Mouse (Mus musculus): Measurements from ENCODE around the gene Banp. TPM values are rescaled to one million over a fixed set of nuclear protein-coding genes. Genes with fewer than 3 reads are reported as not detected.

Gene Banp
- polyA plus RNA-seq, 1 experiment from 2014 or later = 54.6 TPM

- WGBS = 87% methylated on average over 4 of the region's 4 CpGs
- no peak for ATAC-seq (replicated peaks)
- Histone ChIP-seq H3K9ac (no peak overlapping the region), H3K27ac (no peak overlapping the region), H3K27me3 (replicated peaks) (no peaks in the 10 kb centered on the region), H3K4me1 (peaks cover 12% of the 10 kb centered on the region), H3K4me3 (no peak overlapping the region), H3K36me3 (replicated peaks) (no peaks in the 10 kb centered on the region), H3K9me3 (no peaks in the 10 kb centered on the region), H3K4me2 (no peak overlapping the region)
Measured at GRCm38 (mm10) chr8:121930047-121930446, 19.5 kb upstream of the Banp start.

DNA sequence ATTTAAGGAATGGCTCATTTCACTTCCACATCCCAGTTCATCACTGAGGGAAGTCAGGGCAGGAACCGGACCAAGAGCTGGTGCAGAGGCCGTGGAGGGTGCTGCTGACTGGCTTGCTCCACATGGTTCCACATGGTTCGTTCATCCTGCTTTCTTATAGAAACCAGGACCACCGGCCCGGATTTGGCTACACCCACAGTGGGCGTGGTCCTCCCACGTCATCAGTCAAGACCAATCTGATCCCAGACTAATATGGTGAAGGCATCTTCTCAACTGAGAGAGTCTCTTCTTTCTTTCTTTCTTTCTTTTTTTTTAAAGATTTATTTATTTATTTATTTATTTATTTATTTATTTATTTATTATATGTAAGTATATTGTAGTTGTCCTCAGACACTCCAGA lies 18.0 kb upstream of the Banp start:
- Histone ChIP-seq H3K27me3 (replicated peaks) (no peaks in the 10 kb centered on the region), H3K4me2 (no peak overlapping the region), H3K36me3 (replicated peaks) (no peaks in the 10 kb centered on the region), H3K27ac (no peak overlapping the region), H3K9me3 (no peaks in the 10 kb centered on the region), H3K9ac (no peak overlapping the region), H3K4me1 (peaks cover 22% of the 10 kb centered on the region), H3K4me3 (no peak overlapping the region)
- 85% methylated on average over 7 of the region's 7 CpGs for WGBS
- no peak for ATAC-seq (replicated peaks)

DNA sequence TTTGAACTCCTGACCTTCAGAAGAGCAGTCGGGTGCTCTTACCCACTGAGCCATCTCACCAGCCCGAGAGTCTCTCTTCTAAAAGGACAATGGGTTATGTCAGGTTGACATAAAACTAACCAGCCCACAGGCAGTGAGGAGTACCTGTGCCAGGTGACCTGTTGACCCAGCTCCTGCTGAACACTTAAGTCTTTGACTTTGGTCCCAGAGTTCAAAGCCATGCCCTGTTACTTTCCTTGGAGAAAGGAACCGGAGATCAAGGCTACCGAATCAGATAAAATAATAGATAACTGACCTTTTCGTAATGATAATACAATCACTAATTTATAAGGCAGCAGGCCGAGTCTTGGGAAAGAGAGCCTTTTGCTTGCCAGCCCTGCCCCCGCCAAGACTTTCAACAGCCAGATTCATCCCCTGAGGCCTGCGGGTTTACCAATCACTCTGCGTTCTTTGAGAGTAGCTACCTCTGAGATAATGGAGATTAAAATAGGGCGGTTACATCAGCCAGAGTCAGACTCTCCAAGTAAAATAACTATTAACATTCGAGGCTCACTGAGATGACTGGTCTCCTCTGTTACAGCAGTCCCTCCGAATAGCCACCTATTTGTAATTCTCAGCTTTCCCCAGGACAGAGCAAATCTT lies 17.4 kb upstream of the Banp start:
- no peak for ATAC-seq (replicated peaks)
- Histone ChIP-seq H3K9ac (no peak overlapping the region), H3K4me3 (no peak overlapping the region), H3K4me1 (peaks cover 22% of the 10 kb centered on the region), H3K9me3 (no peaks in the 10 kb centered on the region), H3K4me2 (no peak overlapping the region), H3K27me3 (replicated peaks) (no peaks in the 10 kb centered on the region), H3K27ac (no peak overlapping the region), H3K36me3 (replicated peaks) (no peaks in the 10 kb centered on the region)
- WGBS = 66% methylated on average over 12 of the region's 12 CpGs

- 85% methylated on average over 14 of the region's 14 CpGs for WGBS
- Histone ChIP-seq H3K9ac (no peak overlapping the region), H3K4me2 (no peak overlapping the region), H3K27ac (no peak overlapping the region), H3K4me3 (no peak overlapping the region), H3K36me3 (replicated peaks) (no peaks in the 10 kb centered on the region), H3K4me1 (peaks cover 22% of the 10 kb centered on the region), H3K9me3 (no peaks in the 10 kb centered on the region), H3K27me3 (replicated peaks) (no peaks in the 10 kb centered on the region)
- no peak for ATAC-seq (replicated peaks)
Measured at GRCm38 (mm10) chr8:121932668-121933520, 16.7 kb upstream of the Banp start.

DNA sequence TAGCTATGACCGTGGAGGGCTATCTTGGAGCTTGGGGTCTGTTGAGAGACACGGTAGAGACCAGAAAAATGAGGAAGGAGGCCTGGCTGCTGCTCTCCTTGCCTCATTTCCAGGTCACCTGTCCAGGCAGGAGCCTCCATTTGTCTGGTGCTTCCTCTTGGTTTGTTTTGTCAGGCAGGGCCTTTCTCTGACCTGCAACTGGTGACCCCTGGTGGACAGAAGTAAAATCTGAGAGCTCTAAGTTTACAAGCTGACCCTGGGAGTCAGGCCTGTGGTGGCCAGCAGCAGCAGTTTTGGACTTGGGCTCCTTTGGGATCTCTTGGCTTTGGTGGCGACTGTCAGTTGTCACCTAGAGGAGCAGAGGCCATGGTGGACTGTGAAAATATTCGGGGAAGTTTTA lies 15.0 kb upstream of the Banp start:
- H3K9me3 ChIP-seq = no peaks in the 10 kb centered on the region
- no peaks in the 10 kb centered on the region for H3K27me3 ChIP-seq (replicated peaks)
- ATAC-seq (replicated peaks) = peak; percentile 13; the same call in 1 of the 2 replicates
- no peak overlapping the region for H3K9ac ChIP-seq
- 36% methylated on average over 4 of the region's 4 CpGs for WGBS
- peaks cover 22% of the 10 kb centered on the region for H3K4me1 ChIP-seq
- no peak overlapping the region for H3K4me3 ChIP-seq
- H3K4me2 ChIP-seq = no peak overlapping the region
- H3K36me3 ChIP-seq (replicated peaks) = no peaks in the 10 kb centered on the region
- peak overlapping the region; percentile 83 for H3K27ac ChIP-seq

- Histone ChIP-seq H3K4me2 (no peak overlapping the region), H3K9ac (no peak overlapping the region), H3K4me1 (peaks cover 22% of the 10 kb centered on the region), H3K9me3 (no peaks in the 10 kb centered on the region), H3K4me3 (no peak overlapping the region), H3K27me3 (replicated peaks) (no peaks in the 10 kb centered on the region), H3K36me3 (replicated peaks) (no peaks in the 10 kb centered on the region), H3K27ac (peak overlapping the region; percentile 83)
- ATAC-seq (replicated peaks) = peak; percentile 57
Measured at GRCm38 (mm10) chr8:121934923-121935322, 14.6 kb upstream of the Banp start.

GRCm38 (mm10) chr8:121935341-121936294 lies 13.9 kb upstream of the Banp start:
- 28% methylated on average over 12 of the region's 12 CpGs for WGBS
- no peaks in the 10 kb centered on the region for H3K9me3 ChIP-seq
- peaks cover 22% of the 10 kb centered on the region for H3K4me1 ChIP-seq
- no peaks in the 10 kb centered on the region for H3K27me3 ChIP-seq (replicated peaks)
- no peaks in the 10 kb centered on the region for H3K36me3 ChIP-seq (replicated peaks)
- peak overlapping the region; percentile 83 for H3K27ac ChIP-seq
- peak; percentile 90 for ATAC-seq (replicated peaks)
- H3K4me2 ChIP-seq = peak overlapping the region; percentile 30
- H3K9ac ChIP-seq = 0 out of 2 replicates have a peak overlapping the region, but pooled peaks have one; percentile 8
- H3K4me3 ChIP-seq = no peak overlapping the region

GRCm38 (mm10) chr8:121936391-121936790 lies 13.2 kb upstream of the Banp start:
- no peak overlapping the region for H3K4me3 ChIP-seq
- H3K27ac ChIP-seq = no peak overlapping the region
- H3K9ac ChIP-seq = no peak overlapping the region
- no peak overlapping the region for H3K4me2 ChIP-seq
- WGBS = 86% methylated on average over 14 of the region's 14 CpGs
- no peaks in the 10 kb centered on the region for H3K36me3 ChIP-seq (replicated peaks)
- H3K9me3 ChIP-seq = no peaks in the 10 kb centered on the region
- peaks cover 22% of the 10 kb centered on the region for H3K4me1 ChIP-seq
- H3K27me3 ChIP-seq (replicated peaks) = no peaks in the 10 kb centered on the region
- no peak for ATAC-seq (replicated peaks)

DNA sequence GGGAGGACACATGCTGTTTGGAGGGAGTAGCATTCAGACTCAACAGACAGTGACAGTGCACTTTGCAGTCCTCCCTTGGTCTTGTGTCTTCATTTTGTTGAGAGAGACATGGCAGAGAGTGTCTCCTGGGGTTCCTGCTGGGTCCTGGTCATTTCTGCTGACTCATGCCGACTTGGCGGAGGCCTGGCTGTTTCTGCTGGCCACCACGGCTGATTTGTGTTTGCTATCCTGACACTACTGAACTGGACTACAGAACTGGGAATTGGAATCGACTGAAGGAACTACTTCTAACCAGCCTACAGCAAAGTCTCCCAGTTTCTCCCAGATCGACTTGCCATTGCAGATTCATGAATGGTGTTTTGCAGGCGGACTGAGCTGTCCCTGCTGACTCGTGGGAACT lies 10.8 kb upstream of the Banp start:
- Histone ChIP-seq H3K9ac (no peak overlapping the region), H3K4me1 (peaks cover 19% of the 10 kb centered on the region), H3K27ac (no peak overlapping the region), H3K4me3 (no peak overlapping the region), H3K9me3 (no peaks in the 10 kb centered on the region), H3K27me3 (replicated peaks) (no peaks in the 10 kb centered on the region), H3K36me3 (replicated peaks) (no peaks in the 10 kb centered on the region), H3K4me2 (no peak overlapping the region)
- 83% methylated on average over 7 of the region's 7 CpGs for WGBS
- ATAC-seq (replicated peaks) = no peak

DNA sequence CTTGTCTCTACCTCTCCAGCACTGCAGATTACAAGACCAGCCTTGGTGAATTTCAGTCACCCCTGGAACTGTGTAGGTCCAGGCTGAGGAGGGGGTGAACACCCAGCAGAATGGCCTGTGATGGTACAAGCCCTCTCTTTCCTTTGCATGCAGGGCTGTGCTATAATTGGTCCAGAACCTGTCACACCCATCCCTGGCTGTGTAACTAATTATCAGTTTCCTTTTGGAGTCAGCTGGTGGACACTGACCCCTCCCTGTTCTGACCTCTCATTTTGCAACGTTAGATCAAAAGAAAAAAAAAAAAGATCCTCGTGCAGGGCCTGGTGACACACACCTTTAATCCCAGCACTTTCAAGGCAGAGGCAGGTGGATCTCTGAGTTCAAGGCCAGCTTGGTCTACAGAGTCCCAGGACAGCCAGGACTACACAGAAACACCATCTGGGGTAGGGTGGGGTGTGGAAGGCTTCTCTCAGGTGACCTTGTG lies 6.5 kb upstream of the Banp start:
- Histone ChIP-seq H3K4me3 (no peak overlapping the region), H3K4me2 (no peak overlapping the region), H3K27ac (no peak overlapping the region), H3K4me1 (peaks cover 14% of the 10 kb centered on the region), H3K36me3 (replicated peaks) (no peaks in the 10 kb centered on the region), H3K9ac (no peak overlapping the region), H3K27me3 (replicated peaks) (no peaks in the 10 kb centered on the region), H3K9me3 (no peaks in the 10 kb centered on the region)
- 28% methylated on average over 2 of the region's 2 CpGs for WGBS
- ATAC-seq (replicated peaks) = no peak

GRCm38 (mm10) chr8:121943716-121944115 lies 5.8 kb upstream of the Banp start:
- Histone ChIP-seq H3K4me1 (peaks cover 20% of the 10 kb centered on the region), H3K4me3 (no peak overlapping the region), H3K27me3 (replicated peaks) (no peaks in the 10 kb centered on the region), H3K4me2 (no peak overlapping the region), H3K9ac (no peak overlapping the region), H3K27ac (no peak overlapping the region), H3K9me3 (no peaks in the 10 kb centered on the region), H3K36me3 (replicated peaks) (no peaks in the 10 kb centered on the region)
- WGBS = 79% methylated on average over 8 of the region's 8 CpGs
- no peak for ATAC-seq (replicated peaks)

DNA sequence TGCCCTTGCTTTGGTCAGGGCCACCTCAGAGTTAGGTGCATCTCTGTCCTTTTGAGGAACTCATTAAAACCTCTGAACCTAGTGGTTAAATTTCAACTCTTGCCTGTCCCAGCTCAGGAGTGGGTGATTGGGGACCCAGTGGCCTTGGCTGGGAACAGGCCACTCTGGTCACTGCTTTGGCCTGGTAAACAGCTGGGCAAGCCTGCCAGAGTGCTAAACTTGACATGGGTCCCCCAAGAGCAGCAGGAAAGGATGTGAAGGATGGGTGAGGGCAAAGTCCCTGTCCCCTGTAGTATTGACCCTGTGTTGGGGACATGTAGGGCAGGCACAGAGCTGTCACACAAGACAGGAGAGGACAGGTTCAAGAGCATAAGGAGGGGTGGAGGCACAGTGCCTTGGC lies 4.7 kb upstream of the Banp start, which contains the start of gene Car5a:
Gene Car5a, minus strand, starts transcription at position 74 of the 400 bp plus-strand sequence.
- Histone ChIP-seq H3K9ac (no peak within 1 kb of the TSS), H3K4me2 (no peak within 1 kb of the TSS)

More for the DNA sequence above, 4.7 kb upstream of the Banp start, which contains the start of gene Car5a:
- Histone ChIP-seq H3K27me3 (replicated peaks) (no peaks in the 10 kb centered on the region), H3K36me3 (replicated peaks) (no peaks in the 10 kb centered on the region), H3K4me3 (no peak within 1 kb of the TSS), H3K9me3 (no peaks in the 10 kb centered on the region), H3K27ac (no peak within 1 kb of the TSS), H3K4me1 (peaks cover 27% of the 10 kb centered on the region)
- no peak for ATAC-seq (replicated peaks)

Measured in midbrain, embryonic 15.5 days (tissue).